Mouse (Mus musculus) bone marrow, adult 2 months (tissue): ENCODE measurements around the gene Mapk6. TPM values are rescaled to one million over a fixed set of nuclear protein-coding genes. Genes with fewer than 3 reads are reported as not detected.

Source experiments
- H3K27ac ChIP-seq: fragments of 200-500 bp; 2 replicates; pipeline ENCODE4 v1.5.1; 2012; ENCODE audit warnings: low read depth, mild to moderate bottlenecking, control low read depth, inconsistent platforms, low read length; ENCODE audit not compliant: control insufficient read depth, poor library complexity, insufficient read depth
- H3K4me1 ChIP-seq: fragments of 200-500 bp; 2 replicates; pipeline ENCODE4 v1.6.1; 2011; ENCODE audit warnings: low read length; ENCODE audit not compliant: control insufficient read depth, insufficient read depth
- H3K4me3 ChIP-seq: fragments of 200-500 bp; replicated peaks from 2 replicates; pipeline ENCODE3; 2011; ENCODE audit warnings: mild to moderate bottlenecking, low read depth, low read length, control low read depth; ENCODE audit not compliant: control insufficient read depth
- CTCF ChIP-seq: fragments of 200-500 bp; IDR thresholded peaks from 2 replicates; pipeline ENCODE4 v1.5.1; 2011; ENCODE audit warnings: low read length, control low read depth; ENCODE audit not compliant: control insufficient read depth, insufficient read depth
- POLR2A ChIP-seq: fragments of 200-500 bp; IDR thresholded peaks from 2 replicates; pipeline ENCODE4 v1.6.1; 2011; ENCODE audit warnings: low read depth, mild to moderate bottlenecking, control low read depth, low read length, borderline replicate concordance; ENCODE audit not compliant: control insufficient read depth
- WGBS: fragments of 180-500 bp; shearing (Covaris S2); methylation state at CpG from one replicate; pipeline ENCODE4 v1.1.7; 2018; 5-methylcytosine and 5-hydroxymethylcytosine counted together
- polyA plus RNA-seq: library from polyadenylated mRNA; stranded (reverse); fragments of >200 nt; gene quantifications from 2 replicates; pipeline ENCODE4 v1.2.4, GENCODE M21; 2011; ENCODE audit warnings: low replicate concordance; ENCODE audit not compliant: missing spikeins, insufficient read depth, insufficient read length

Mapk6 gene
- polyA plus RNA-seq, 1 experiment = 36.8 TPM

- peaks cover 4% of the 10 kb centered on the region for H3K4me1 ChIP-seq
- H3K4me3 ChIP-seq = no peak overlapping the region
- WGBS = 18% methylated on average over 20 of the region's 20 CpGs
- H3K27ac ChIP-seq = no peak overlapping the region
- TF ChIP-seq POLR2A (no peak), CTCF (no peak)
Observed at GRCm38 (mm10) chr9:75401593-75402504, 8.0 kb downstream of the Mapk6 start.

- Histone ChIP-seq H3K4me1 (peaks cover 3% of the 10 kb centered on the region), H3K4me3 (no peak overlapping the region), H3K27ac (no peak overlapping the region)
- TF ChIP-seq POLR2A (no peak), CTCF (no peak)
- 51% methylated on average over 5 of the region's 5 CpGs for WGBS
Observed at GRCm38 (mm10) chr9:75400639-75401038, 9.2 kb downstream of the Mapk6 start.

DNA sequence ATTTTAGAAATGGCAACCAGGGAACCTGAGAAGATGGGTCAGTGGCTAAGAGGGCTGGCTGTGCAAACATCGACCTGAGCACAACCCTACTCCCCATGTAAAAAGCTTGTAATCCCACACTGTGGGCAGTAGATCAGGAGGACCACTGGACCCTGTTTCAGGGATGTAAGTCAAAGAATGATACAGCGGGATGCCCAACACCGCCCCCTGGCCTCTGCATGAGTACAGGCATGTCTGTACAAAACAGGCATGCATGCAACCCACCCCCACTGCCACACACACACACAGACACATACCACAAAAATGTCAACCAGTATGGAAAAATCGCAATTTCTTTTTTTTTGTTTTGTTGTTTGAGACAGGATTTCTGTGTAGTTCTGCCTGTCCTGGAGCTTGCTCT, 10.7 kb downstream of the Mapk6 start:
- H3K27ac ChIP-seq = no peak overlapping the region
- TF ChIP-seq CTCF = peak; percentile 23; the same call in 1 of the 2 replicates
- no peak for TF ChIP-seq POLR2A
- H3K4me3 ChIP-seq = no peak overlapping the region
- peaks cover 3% of the 10 kb centered on the region for H3K4me1 ChIP-seq
- 82% methylated on average over 4 of the region's 4 CpGs for WGBS

DNA sequence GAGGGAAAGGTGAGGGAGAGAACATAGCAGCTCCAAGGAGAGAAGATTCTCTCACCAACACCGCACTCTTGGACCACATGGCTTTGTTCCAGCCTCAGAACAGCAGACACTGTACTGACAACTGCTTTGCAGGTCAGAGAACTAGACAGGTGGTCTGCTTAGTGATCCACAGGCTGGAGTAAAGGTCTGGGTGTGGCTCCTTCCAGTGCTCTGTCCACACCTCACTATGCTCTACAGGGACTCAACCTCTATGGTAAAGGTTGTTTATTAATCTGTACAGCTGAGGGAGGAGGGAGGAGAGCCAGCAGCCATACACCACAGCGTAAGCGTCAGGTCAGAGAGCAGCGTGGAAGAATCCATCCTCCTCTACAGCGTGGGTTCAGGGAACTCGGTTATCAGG, 13.8 kb downstream of the Mapk6 start:
- Histone ChIP-seq H3K4me1 (no peaks in the 10 kb centered on the region), H3K27ac (no peak overlapping the region), H3K4me3 (no peak overlapping the region)
- TF ChIP-seq CTCF (no peak), POLR2A (no peak)
- WGBS = 79% methylated on average over 6 of the region's 6 CpGs

- WGBS = 87% methylated on average over 12 of the region's 12 CpGs
- no peak overlapping the region for H3K4me3 ChIP-seq
- no peak for TF ChIP-seq POLR2A
- no peak for TF ChIP-seq CTCF
- no peaks in the 10 kb centered on the region for H3K4me1 ChIP-seq
- H3K27ac ChIP-seq = no peak overlapping the region
Observed at GRCm38 (mm10) chr9:75393251-75393650, 16.6 kb downstream of the Mapk6 start.

DNA sequence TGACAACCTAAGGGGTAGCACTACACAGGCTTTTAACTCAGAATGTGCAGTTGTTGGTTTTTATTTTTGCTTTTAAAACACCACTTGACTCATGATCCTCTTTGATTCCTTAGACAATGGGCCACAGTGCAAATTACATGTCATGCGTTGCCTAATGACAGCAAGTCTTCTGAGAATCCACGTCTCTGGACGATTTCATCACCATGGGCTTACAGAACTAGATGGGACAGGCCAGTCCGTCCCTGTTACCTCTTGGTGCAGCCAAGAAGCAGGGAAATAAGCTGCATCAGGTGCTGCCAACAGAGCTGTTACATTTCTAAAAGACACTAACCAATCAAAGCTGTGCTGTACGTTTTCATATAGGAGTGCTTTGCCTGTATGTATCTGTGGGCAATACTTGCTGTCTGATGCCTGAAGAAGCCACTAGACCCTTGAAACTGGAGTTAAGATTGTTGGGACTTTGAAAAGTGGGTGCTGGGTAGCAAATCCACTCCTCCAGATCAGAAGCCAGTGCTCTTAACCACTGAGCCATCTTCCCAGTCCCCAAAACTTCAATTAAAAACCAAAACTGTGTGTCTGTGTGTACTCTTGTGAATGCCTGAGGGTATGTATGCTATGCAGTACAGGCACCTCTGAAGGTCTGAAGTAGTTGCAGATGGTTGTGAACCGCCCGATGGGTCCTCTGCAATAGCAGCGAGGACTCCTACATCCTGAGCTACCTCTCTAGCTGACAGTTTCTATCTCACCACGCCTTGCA, 24.4 kb downstream of the Mapk6 start:
- Histone ChIP-seq H3K4me1 (no peaks in the 10 kb centered on the region; the same call in 1 of the 2 replicates), H3K27ac (no peak overlapping the region), H3K4me3 (no peak overlapping the region)
- WGBS = 67% methylated on average over 9 of the region's 9 CpGs
- no peak for TF ChIP-seq POLR2A
- no peak for TF ChIP-seq CTCF

- Histone ChIP-seq H3K4me3 (no peak overlapping the region), H3K4me1 (no peaks in the 10 kb centered on the region; the same call in 1 of the 2 replicates), H3K27ac (no peak overlapping the region)
- WGBS = 73% methylated on average over 3 of the region's 3 CpGs
- TF ChIP-seq CTCF (no peak), POLR2A (no peak)
Observed at GRCm38 (mm10) chr9:75384337-75384962, 25.4 kb downstream of the Mapk6 start.

DNA sequence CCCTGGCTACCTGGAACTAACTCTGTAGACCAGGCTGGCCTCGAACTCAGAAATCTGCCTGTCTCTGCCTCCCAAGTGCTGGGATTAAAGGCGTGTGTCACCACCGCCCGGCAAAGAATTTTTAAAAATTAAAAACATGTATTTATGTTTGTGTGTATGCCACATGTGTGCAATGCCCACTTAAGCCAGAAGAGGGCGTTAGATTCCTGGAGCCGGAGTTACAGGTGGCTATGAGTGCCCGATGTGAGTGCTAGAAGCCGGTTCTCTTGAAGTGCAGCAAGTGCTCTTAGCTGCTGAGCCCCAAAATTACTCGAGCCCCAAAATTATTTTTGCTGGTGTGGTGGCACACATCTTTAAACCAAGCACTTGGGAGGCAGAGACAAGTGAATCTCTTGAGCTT, 26.0 kb downstream of the Mapk6 start:
- no peak overlapping the region for H3K27ac ChIP-seq
- no peak overlapping the region for H3K4me3 ChIP-seq
- WGBS = 82% methylated on average over 9 of the region's 9 CpGs
- TF ChIP-seq POLR2A (no peak), CTCF (no peak)
- no peaks in the 10 kb centered on the region; the same call in 1 of the 2 replicates for H3K4me1 ChIP-seq
